Mouse (Mus musculus): Measurements from ENCODE around the gene Gm867.
A peak's percentile ranks its signal among the peaks of the same experiment; 100 is the strongest.

The Gm867 gene

DNA sequence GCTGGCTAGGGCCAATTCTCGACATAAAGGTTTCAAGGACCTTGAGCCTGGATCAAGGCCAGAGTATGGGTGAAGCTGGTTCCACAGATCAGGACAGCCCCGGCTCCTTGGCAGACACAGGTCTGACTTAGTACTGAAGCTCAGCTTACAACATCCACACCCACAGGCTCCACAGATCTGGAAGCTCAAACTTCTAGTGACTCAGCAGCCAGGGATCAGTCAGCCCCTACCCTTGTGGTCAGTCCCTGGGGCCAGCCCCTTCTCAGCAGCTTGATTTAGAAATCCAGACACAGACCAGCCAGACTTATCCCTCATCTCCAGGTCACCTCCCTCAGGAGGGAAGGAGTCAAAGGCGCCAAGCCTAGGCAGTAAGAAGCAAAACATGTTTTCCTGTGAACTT lies 41.6 kb downstream of the Gm867 start:
- DNase-seq (ENCODE audit: inconsistent age in 2 of 2, low spot score in 1 of 2), result peak; percentile 85 to 90

DNA sequence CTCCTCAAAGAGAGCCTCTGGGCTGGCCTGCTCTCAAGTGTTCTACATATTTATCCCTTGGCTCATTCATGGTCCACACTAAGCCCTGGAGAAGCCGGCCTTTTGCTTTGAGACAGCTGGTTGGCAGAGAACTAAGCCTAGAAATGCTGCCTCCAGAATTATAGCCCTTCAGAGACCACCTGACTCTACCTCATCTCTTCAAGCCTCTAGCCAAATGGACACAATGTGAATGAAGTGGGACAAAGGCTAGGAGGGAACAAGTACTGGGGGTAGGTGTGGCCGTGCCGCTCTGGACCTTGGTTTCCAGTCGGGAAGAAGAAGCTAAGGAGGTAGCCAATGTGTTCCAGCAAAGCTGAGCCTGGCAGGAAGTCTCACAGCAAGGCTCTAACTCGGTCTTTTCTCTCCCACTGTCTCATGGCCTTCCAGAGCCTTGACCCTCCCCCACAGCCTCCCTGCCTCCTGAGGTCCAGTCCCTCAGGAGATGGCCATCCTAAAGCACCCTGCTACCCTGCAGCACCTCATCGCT lies 42.4 kb downstream of the Gm867 start:
- DNase-seq (ENCODE audit: inconsistent age in 2 of 2, low spot score in 1 of 2), result peak; percentile 34 to 61

DNA sequence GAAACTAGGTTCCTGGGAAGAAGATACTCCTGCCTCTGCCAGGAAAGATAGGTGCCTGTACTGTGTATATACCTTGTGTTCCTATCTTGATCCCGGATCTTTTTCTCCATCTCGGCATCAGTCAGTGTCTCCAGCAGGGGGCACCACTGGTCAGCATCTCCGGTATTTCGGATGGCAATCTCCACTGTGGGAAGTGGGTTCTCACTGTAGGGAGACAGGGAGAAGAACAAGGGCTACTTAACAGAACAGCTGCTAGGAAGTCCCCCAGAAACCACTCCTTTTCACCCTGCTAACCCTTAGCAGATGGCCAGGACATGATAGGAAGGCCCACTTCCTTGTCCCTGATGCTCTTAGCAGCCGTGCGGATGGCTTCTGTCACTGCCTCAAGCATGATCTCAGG lies 43.1 kb downstream of the Gm867 start:
- DNase-seq (ENCODE audit: inconsistent age in 2 of 2, low spot score in 1 of 2), result peak; percentile 73 to 91

DNA sequence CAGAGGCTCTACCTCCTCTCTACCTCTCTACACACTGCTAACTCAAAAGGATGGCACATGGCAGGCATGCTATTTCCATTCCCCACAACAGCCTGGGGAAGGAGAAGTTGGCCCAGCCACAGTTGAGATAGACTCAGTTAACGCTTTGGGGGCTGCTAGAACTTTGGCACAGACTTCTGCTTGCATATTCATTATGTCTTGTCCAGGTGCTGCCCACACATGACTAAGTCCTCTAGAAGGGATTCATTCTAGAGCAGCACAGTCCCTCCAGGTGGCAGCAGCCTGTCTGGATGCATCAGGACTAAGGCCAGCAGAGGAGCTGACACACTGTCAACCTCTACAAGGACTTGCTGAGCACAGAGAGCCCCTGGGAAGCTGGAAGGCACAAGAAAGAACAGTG lies 44.3 kb downstream of the Gm867 start:
- DNase-seq (ENCODE audit: inconsistent age in 2 of 2, low spot score in 1 of 2), result no peak

DNA sequence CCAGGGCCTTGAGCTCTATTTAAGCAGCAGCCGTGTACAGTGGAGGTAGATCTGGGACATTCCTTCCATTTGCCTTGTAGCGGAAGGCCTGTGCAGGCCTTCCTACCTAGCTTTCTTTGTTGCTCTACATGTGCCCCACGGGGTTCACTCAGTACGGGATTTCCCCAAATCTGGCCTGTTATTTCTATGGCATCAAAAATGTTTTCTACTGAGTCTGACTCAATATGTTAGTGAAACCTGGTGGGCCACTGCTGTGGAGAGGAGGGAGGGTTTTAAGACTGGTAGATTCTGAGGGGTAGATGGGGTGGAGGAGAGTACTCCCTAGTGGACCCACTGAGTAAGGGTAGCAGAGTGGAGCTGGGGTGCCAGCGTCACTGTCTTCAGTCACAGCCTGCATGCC lies 44.7 kb downstream of the Gm867 start:
- no peak for DNase-seq (ENCODE audit: inconsistent age in 2 of 2, low spot score in 1 of 2)

DNA sequence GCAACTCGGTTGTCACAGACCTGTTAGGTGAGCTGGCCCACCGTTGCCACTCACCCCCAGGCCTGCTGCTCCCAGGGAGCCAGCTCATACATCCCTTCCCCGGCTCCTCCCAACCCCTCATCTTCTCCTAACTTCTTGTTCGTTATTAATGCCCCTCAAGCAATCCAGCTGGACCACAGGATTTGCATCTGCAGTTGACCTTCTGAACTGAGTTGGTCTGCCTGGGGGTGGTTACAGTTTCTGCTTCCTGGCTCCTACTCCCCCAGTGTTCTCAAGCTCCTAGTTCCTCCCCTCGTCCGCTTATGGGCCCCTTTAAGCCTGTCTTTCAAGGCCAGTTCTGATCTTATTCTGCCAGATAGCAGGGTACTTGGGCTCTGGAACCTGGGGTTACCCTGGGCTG lies 45.9 kb downstream of the Gm867 start:
- no peak for DNase-seq (ENCODE audit: inconsistent age in 2 of 2, low spot score in 1 of 2)

DNA sequence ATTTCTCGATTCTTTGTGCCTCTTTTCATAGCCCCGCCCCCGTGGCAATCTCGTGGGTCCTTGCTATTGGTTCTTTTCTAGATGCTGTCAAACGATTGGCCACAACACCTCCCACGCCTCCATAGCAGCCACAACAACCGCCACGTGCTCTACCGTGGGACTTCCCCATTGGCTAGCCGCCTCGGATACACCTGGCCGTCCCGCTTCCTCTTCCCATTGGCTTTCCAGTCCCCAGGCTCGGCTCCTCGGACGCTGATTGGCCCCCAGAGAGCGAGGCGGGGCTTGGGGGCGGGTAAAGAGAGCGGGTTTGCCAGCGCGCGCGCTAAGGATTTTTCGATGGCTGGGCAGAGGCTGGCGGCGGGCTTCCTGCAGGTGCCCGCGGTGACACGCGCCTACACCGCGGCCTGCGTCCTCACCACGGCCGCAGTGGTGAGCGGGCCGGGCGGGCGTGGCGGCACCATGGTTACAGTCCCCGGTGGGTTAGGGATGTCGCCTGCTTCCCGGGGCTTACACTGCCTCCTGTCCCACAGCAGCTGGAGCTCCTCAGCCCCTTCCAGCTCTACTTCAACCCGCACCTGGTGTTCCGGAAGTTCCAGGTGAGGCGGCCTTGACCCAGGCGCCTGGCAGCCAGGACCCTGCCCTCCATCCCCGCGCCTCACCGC lies 47.3 kb downstream of the Gm867 start, which contains the start of gene Derl3:
Gene Derl3 (plus strand): TSS at position 325 of the 662 bp plus-strand sequence.
- peak; percentile 95 to 97 for DNase-seq (ENCODE audit: inconsistent age in 2 of 2, low spot score in 1 of 2)

DNA sequence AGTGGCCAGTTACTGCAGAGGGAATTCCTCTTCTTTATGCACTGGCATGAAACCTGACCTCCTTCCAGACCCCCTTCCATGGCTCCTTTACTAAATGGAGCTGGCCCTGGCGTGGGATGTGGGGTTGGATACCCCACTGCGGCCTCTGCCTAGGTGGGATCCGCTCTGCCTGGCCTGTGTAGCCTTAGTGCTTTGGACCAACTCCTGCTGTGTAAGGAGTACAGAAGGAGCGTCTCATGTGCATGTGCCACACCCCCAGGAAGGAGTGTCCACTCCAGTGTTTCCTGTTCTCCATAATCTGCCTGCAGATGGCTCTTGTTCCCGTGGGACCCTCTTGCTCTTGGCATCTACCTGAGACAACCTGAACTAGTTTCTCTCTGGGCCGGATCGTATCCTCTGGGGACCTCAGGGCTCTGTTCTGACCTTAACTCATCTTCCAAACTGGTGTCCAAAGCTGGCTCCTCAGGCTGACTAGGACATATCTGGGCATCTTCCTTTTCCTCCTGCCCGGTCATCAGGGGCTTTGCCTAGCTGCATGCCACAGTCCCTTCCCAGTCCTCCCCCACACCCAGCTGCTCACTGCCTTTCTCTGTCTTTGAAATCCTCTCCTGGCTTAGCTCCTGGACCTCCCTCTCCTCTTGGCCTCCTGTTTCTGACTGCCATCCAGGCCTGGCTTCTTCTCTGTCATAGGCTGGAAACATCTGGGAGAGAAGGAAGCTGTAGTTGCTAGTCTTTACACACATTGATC lies 50.9 kb downstream of the Gm867 start:
- no peak for DNase-seq (ENCODE audit: inconsistent age in 2 of 2, low spot score in 1 of 2)
